In the genomic region with DNA sequence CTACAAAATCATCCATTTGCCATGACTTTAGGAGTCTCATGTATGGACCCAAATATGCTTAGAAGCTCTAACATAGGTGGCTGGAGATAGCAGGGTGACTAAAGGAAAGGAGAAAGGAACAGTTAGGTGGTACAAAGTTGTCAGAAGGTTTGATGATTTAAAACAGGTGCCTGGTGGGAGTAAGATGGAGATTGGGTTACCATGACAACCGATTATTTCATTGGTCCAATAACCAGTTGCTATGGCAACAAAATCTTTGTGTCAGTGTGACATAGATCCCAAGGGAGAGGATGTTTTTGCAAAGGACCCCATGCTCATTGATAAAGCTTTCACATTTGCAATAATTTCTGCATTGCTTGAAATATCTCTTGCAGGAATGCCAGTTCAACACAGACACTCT, we compare ENCODE assay signal across 15 mouse cellular contexts. TPM values are rescaled to one million over a fixed set of nuclear protein-coding genes. Genes with fewer than 3 reads are reported as not detected.
DNase-seq lines count a peak whose midpoint lies in the region; ATAC-seq and TF ChIP-seq lines count a peak whose summit lies in the region.
"Had no signal": no experiment of that assay in that cellular context is flagged by ENCODE, and none has a peak within 500 bp of the region (broad histone marks: within the 10 kb centered on the region; RNA-seq: fewer than 3 reads in every experiment).

No protein-coding gene starts in this region.

- H3K27me3 ChIP-seq in heart, embryonic 12.5 days (replicated peaks): no peaks in the 10 kb centered on the region
- no peaks in the 10 kb centered on the region for H3K27me3 ChIP-seq in hindbrain, embryonic 12.5 days
- H3K27me3 ChIP-seq in midbrain, embryonic 13.5 days: no peaks in the 10 kb centered on the region
- no peaks in the 10 kb centered on the region for H3K27me3 ChIP-seq in liver, embryonic 11.5 days (replicated peaks; ENCODE audit: control insufficient read depth, insufficient read depth, low read length)
- H3K27me3 ChIP-seq: embryonic facial prominence, embryonic 12.5 days; stomach, embryonic 15.5 days had no signal

- no peak overlapping the region for H3K4me3 ChIP-seq in heart, embryonic 12.5 days
- no peak overlapping the region for H3K4me3 ChIP-seq in hindbrain, embryonic 12.5 days
- H3K4me3 ChIP-seq in midbrain, embryonic 13.5 days (replicated peaks): no peak overlapping the region
- H3K4me3 ChIP-seq in liver, embryonic 11.5 days (ENCODE audit: low read depth, low read length): no peak overlapping the region
- H3K4me3 ChIP-seq: embryonic facial prominence, embryonic 12.5 days; stomach, embryonic 15.5 days had no signal

- H3K9me3 ChIP-seq in heart, embryonic 12.5 days (replicated peaks): no peaks in the 10 kb centered on the region
- no peaks in the 10 kb centered on the region for H3K9me3 ChIP-seq in hindbrain, embryonic 12.5 days (replicated peaks)
- H3K9me3 ChIP-seq in midbrain, embryonic 13.5 days: no peaks in the 10 kb centered on the region
- no peaks in the 10 kb centered on the region for H3K9me3 ChIP-seq in liver, embryonic 11.5 days (ENCODE audit: control insufficient read depth, low read length)
- H3K9me3 ChIP-seq: embryonic facial prominence, embryonic 12.5 days; stomach, embryonic 15.5 days had no signal

- peak; percentile 12 for DNase-seq in heart, adult 11 months
- DNase-seq in brain, embryonic 14.5 days (ENCODE audit: low read depth): peak; percentile 83
- DNase-seq in liver: no peak
- no peak for DNase-seq in cerebellum, adult 9-10 months
- no peak for DNase-seq in liver, embryonic 11.5 days (ENCODE audit: low spot score)
- DNase-seq: cerebellum, adult 2 months; kidney, adult 18-20 months; thymus, postnatal 36 days had no signal

- H3K36me3 ChIP-seq in heart, embryonic 12.5 days: no peaks in the 10 kb centered on the region
- no peaks in the 10 kb centered on the region for H3K36me3 ChIP-seq in hindbrain, embryonic 12.5 days
- H3K36me3 ChIP-seq in midbrain, embryonic 13.5 days: no peaks in the 10 kb centered on the region
- no peaks in the 10 kb centered on the region for H3K36me3 ChIP-seq in liver, embryonic 11.5 days (ENCODE audit: control insufficient read depth, insufficient read depth, low read length)
- H3K36me3 ChIP-seq: embryonic facial prominence, embryonic 12.5 days; stomach, embryonic 15.5 days had no signal

- no peak overlapping the region for H3K4me2 ChIP-seq in heart, embryonic 12.5 days
- no peak overlapping the region for H3K4me2 ChIP-seq in hindbrain, embryonic 12.5 days (replicated peaks)
- H3K4me2 ChIP-seq in midbrain, embryonic 13.5 days (replicated peaks): peak overlapping the region; percentile 24
- H3K4me2 ChIP-seq in liver, embryonic 11.5 days: no peak overlapping the region
- H3K4me2 ChIP-seq: embryonic facial prominence, embryonic 12.5 days; stomach, embryonic 15.5 days had no signal

- H3K4me1 ChIP-seq in heart, embryonic 12.5 days (replicated peaks): no peaks in the 10 kb centered on the region
- H3K4me1 ChIP-seq in hindbrain, embryonic 12.5 days: 0 out of 2 replicates have a peak, but pooled peaks cover 6% of the 10 kb centered on the region
- peaks cover 13% of the 10 kb centered on the region for H3K4me1 ChIP-seq in midbrain, embryonic 13.5 days (replicated peaks)
- H3K4me1 ChIP-seq in liver, embryonic 11.5 days (replicated peaks; ENCODE audit: control insufficient read depth, insufficient read depth, low read length): no peaks in the 10 kb centered on the region
- H3K4me1 ChIP-seq: embryonic facial prominence, embryonic 12.5 days; stomach, embryonic 15.5 days had no signal

- H3K9ac ChIP-seq in heart, embryonic 12.5 days: no peak overlapping the region
- H3K9ac ChIP-seq in hindbrain, embryonic 12.5 days: no peak overlapping the region
- H3K9ac ChIP-seq in midbrain, embryonic 13.5 days (replicated peaks): no peak overlapping the region
- H3K9ac ChIP-seq in liver, embryonic 11.5 days (ENCODE audit: low read depth, low read length): no peak overlapping the region
- H3K9ac ChIP-seq: embryonic facial prominence, embryonic 12.5 days; stomach, embryonic 15.5 days had no signal

- ATAC-seq in heart, embryonic 12.5 days (ENCODE audit: insufficient number of reproducible peaks, low FRiP score): no peak
- no peak for ATAC-seq in hindbrain, embryonic 12.5 days (ENCODE audit: low FRiP score)
- peak; percentile 45 for ATAC-seq in midbrain, embryonic 13.5 days
- no peak for ATAC-seq in liver, embryonic 11.5 days (replicated peaks; ENCODE audit: low FRiP score)
- ATAC-seq: lung, postnatal 0 days had no signal

- WGBS in heart, embryonic 12.5 days: 72% methylated on average over 1 of the region's 1 CpGs
- WGBS in hindbrain, embryonic 12.5 days: 89% methylated on average over 1 of the region's 1 CpGs
- 77% methylated on average over 1 of the region's 1 CpGs for WGBS in midbrain, embryonic 13.5 days
- 78% methylated on average over 1 of the region's 1 CpGs for WGBS in liver, embryonic 11.5 days

- no peak for TF ChIP-seq CTCF in brain, embryonic 14.5 days (IDR thresholded peaks at IDR 0.05; ENCODE audit: borderline replicate concordance, extremely low read depth, insufficient read depth, insufficient read length)

- H3K27ac ChIP-seq in heart, embryonic 12.5 days (ENCODE audit: poor library complexity, severe bottlenecking): no peak overlapping the region
- peak overlapping the region; percentile 72 for H3K27ac ChIP-seq in hindbrain, embryonic 12.5 days
- peak overlapping the region; percentile 85 for H3K27ac ChIP-seq in midbrain, embryonic 13.5 days
- H3K27ac ChIP-seq in liver, embryonic 11.5 days (ENCODE audit: low read depth, low read length): no peak overlapping the region
- H3K27ac ChIP-seq: embryonic facial prominence, embryonic 12.5 days; stomach, embryonic 15.5 days had no signal

- no peak for TF ChIP-seq POLR2A in brain, embryonic 14.5 days (IDR thresholded peaks at IDR 0.05; ENCODE audit: borderline replicate concordance, extremely low read depth, insufficient read depth, insufficient read length, poor library complexity, severe bottlenecking)

RNA-seq across cellular contexts. Expression of a gene that starts 12.8 kb away (rescaled TPM):
- polyA plus RNA-seq in heart, embryonic 12.5 days (2016; fragmentation: Nextera tagmentation; extraction: Ambion mirVana): 28.4 and 29.9 TPM in 2 replicates
- 36.5 and 43.3 TPM in 2 replicates for polyA plus RNA-seq in brain, embryonic 14.5 days (2012; rRNA removed)
- polyA plus RNA-seq in hindbrain, embryonic 12.5 days (2016; fragmentation: Nextera tagmentation; extraction: Ambion mirVana): 27.3 and 29.0 TPM in 2 replicates
- polyA plus RNA-seq in midbrain, embryonic 13.5 days (2015; fragmentation: Nextera tagmentation; extraction: Ambion mirVana): 25.4 and 27.6 TPM in 2 replicates
- 16.5 and 19.1 TPM in 2 replicates for polyA plus RNA-seq in liver, embryonic 11.5 days (2014; fragmentation: Nextera tagmentation; extraction: Ambion mirVana)

RNA-seq across cellular contexts. Expression of a gene that starts 15.3 kb away (rescaled TPM):
- 4.5 and 5.1 TPM in 2 replicates for polyA plus RNA-seq in heart, embryonic 12.5 days (2016; fragmentation: Nextera tagmentation; extraction: Ambion mirVana)
- polyA plus RNA-seq in brain, embryonic 14.5 days (2012; rRNA removed): 9.4 and 10.0 TPM in 2 replicates
- 4.5 and 4.8 TPM in 2 replicates for polyA plus RNA-seq in hindbrain, embryonic 12.5 days (2016; fragmentation: Nextera tagmentation; extraction: Ambion mirVana)
- polyA plus RNA-seq in midbrain, embryonic 13.5 days (2015; fragmentation: Nextera tagmentation; extraction: Ambion mirVana): 5.1 and 7.8 TPM in 2 replicates
- polyA plus RNA-seq in liver, embryonic 11.5 days (2014; fragmentation: Nextera tagmentation; extraction: Ambion mirVana): 1.4 and 1.9 TPM in 2 replicates

RNA-seq across cellular contexts. Expression of a gene that starts 31.6 kb away (rescaled TPM):
- 6.1 and 6.5 TPM in 2 replicates for polyA plus RNA-seq in heart, embryonic 12.5 days (2016; fragmentation: Nextera tagmentation; extraction: Ambion mirVana)
- 15.6 and 22.0 TPM in 2 replicates for polyA plus RNA-seq in brain, embryonic 14.5 days (2012; rRNA removed)
- polyA plus RNA-seq in hindbrain, embryonic 12.5 days (2016; fragmentation: Nextera tagmentation; extraction: Ambion mirVana): 10.6 and 11.1 TPM in 2 replicates
- polyA plus RNA-seq in midbrain, embryonic 13.5 days (2015; fragmentation: Nextera tagmentation; extraction: Ambion mirVana): 15.7 and 16.5 TPM in 2 replicates
- 0.34 and 0.44 TPM in 2 replicates for polyA plus RNA-seq in liver, embryonic 11.5 days (2014; fragmentation: Nextera tagmentation; extraction: Ambion mirVana)
- polyA plus RNA-seq: liver, adult 2 months had no signal

Comparison
In these comparisons a context has a peak if more than half of its experiments do, and no peak if none do; other contexts are left out.
1. DNase-seq: peak in heart, adult 11 months (single experiment) and brain, embryonic 14.5 days (single experiment); none in liver (single experiment), cerebellum, adult 9-10 months (single experiment) and liver, embryonic 11.5 days (single experiment).
2. H3K27ac ChIP-seq: peak in hindbrain, embryonic 12.5 days (single experiment) and midbrain, embryonic 13.5 days (single experiment); none in heart, embryonic 12.5 days (single experiment) and liver, embryonic 11.5 days (single experiment).